Mouse (Mus musculus) central nervous system, embryonic 11.5 days (tissue): Measurements from ENCODE around the gene Trp53rka. TPM values are rescaled to one million over a fixed set of nuclear protein-coding genes. Genes with fewer than 3 reads are reported as not detected.

Source experiments
- polyA plus RNA-seq: library from polyadenylated mRNA; depleted of rRNA; stranded (reverse); fragments of >200 nt; gene quantifications from 2 replicates; pipeline ENCODE4 v1.2.3, GENCODE M21; 2012; rRNA removed

Trp53rka gene
- polyA plus RNA-seq: 38.4 and 43.2 TPM in 2 replicates

GRCm38 (mm10) chr2:165492648-165493553, at the start of gene Trp53rka:
Gene Trp53rka, minus strand, starts transcription at chr2:165493324.

GRCm38 (mm10) chr2:165503259-165504203, 10.4 kb upstream of the Trp53rka start, which contains the start of gene Slc2a10:
Gene Slc2a10, plus strand, starts transcription at chr2:165503787.

GRCm38 (mm10) chr2:165473003-165473402, 20.1 kb downstream of the Trp53rka start, which contains the start of gene Slc13a3:
Gene Slc13a3, minus strand, starts transcription at chr2:165473230.

Other genes with a start within 250 kb of the Trp53rka start
- 26.0 and 44.2 TPM in 2 replicates for gene Slc35c2, start 205.5 kb downstream of the Trp53rka start, polyA plus RNA-seq
- 53.6 and 70.2 TPM in 2 replicates for gene Elmo2, start 166.8 kb downstream of the Trp53rka start, polyA plus RNA-seq
- 4.6 and 6.1 TPM in 2 replicates for gene Zfp663, start 124.6 kb downstream of the Trp53rka start, polyA plus RNA-seq
- 20.6 and 22.5 TPM in 2 replicates for gene Zfp334, start 105.1 kb downstream of the Trp53rka start, polyA plus RNA-seq
- gene Ocstamp, start 92.9 kb downstream of the Trp53rka start, polyA plus RNA-seq: 0.07 and 0.10 TPM in 2 replicates
- 0.66 and 0.67 TPM in 2 replicates for gene Slc13a3, start 20.1 kb downstream of the Trp53rka start, polyA plus RNA-seq
- 2.1 and 3.6 TPM in 2 replicates for gene Slc2a10, start 10.5 kb upstream of the Trp53rka start, polyA plus RNA-seq
- gene Eya2, start 101.7 kb upstream of the Trp53rka start, polyA plus RNA-seq: 20.8 and 23.5 TPM in 2 replicates